Comparison of ENCODE assay signal across 9 mouse cellular contexts in genomic region chr6:128308311-128308710, GRCm38 (mm10). TPM values are rescaled to one million over a fixed set of nuclear protein-coding genes. Genes with fewer than 3 reads are reported as not detected.
DNase-seq lines count a peak whose midpoint lies in the region; ATAC-seq and TF ChIP-seq lines count a peak whose summit lies in the region.
"Had no signal": no experiment of that assay in that cellular context is flagged by ENCODE, and none has a peak within 500 bp of the region (broad histone marks: within the 10 kb centered on the region; RNA-seq: fewer than 3 reads in every experiment).

No protein-coding gene starts in this region.

- peak; percentile 95 for ATAC-seq in megakaryocyte progenitor cell, adult 5-6 weeks (replicated peaks; ENCODE audit: poor library complexity)

- H3K27ac ChIP-seq in layer of hippocampus, adult 2 months: no peak overlapping the region
- H3K27ac ChIP-seq: neural tube, embryonic 12.5 days had no signal

- no peak overlapping the region for H3K4me3 ChIP-seq in layer of hippocampus, adult 2 months
- H3K4me3 ChIP-seq: neural tube, embryonic 12.5 days had no signal

- intact Hi-C loops in heart, postnatal 10 days (cut with DNase I): loop anchor here (1.0 to 10.0 kb wide), 2 partner anchors 74 to 344 kb away; no protein-coding TSS in a partner anchor

- peak; percentile 89 for TF ChIP-seq CTCF in layer of hippocampus, adult 2 months (conservative IDR thresholded peaks at IDR 0.05)

- peak in 1 of 2 experiments; percentile 25 for DNase-seq in layer of hippocampus, adult 2 months (ENCODE audit: low spot score in 2 of 2)
- DNase-seq in layer of hippocampus, adult 9-11 months: no peak
- peak; percentile 70 for DNase-seq in WW6 (ENCODE audit: low read depth, low spot score)
- peak; percentile 76 for DNase-seq in embryo, embryonic 11 days
- DNase-seq in heart, postnatal 10 days: peak; percentile 60 to 76
- DNase-seq in kidney, postnatal 36 days: peak; percentile 64 to 84
- DNase-seq in thymus, postnatal 0 days (ENCODE audit: low spot score): peak; percentile 69

RNA-seq across cellular contexts. Expression of gene Tead4, which starts 7.7 kb away (rescaled TPM):
- total RNA-seq in layer of hippocampus, adult 2 months (2021): under 1 TPM; 0.86 to 0.87 TPM
- total RNA-seq in heart, postnatal 10 days (2021): 1 to 10 TPM; 5.7 to 6.1 TPM
- total RNA-seq in megakaryocyte progenitor cell, adult 5-6 weeks (2015): not detected in 2 replicates
- total RNA-seq in megakaryocyte progenitor cell, adult 5-6 weeks (2017): not detected in 2 replicates
- 0.19 and 0.36 TPM in 2 replicates for polyA plus RNA-seq in thymus, postnatal 0 days (2015; fragmentation: Nextera tagmentation; extraction: Ambion mirVana)

RNA-seq across cellular contexts. Expression of gene Tulp3, which starts 47.3 kb away (rescaled TPM):
- total RNA-seq in layer of hippocampus, adult 2 months (2021): 10 to 100 TPM; 23.1 to 24.8 TPM
- 1 to 10 TPM; 8.7 to 8.9 TPM for total RNA-seq in heart, postnatal 10 days (2021)
- 0.12 and 1.3 TPM in 2 replicates for total RNA-seq in megakaryocyte progenitor cell, adult 5-6 weeks (2015)
- total RNA-seq in megakaryocyte progenitor cell, adult 5-6 weeks (2017): 0.20 and 0.29 TPM in 2 replicates
- polyA plus RNA-seq in thymus, postnatal 0 days (2015; fragmentation: Nextera tagmentation; extraction: Ambion mirVana): 12.2 and 13.4 TPM in 2 replicates

RNA-seq across cellular contexts. Expression of gene Rhno1, which starts 54.4 kb away (rescaled TPM):
- total RNA-seq in layer of hippocampus, adult 2 months (2021): 10 to 100 TPM; 18.2 to 18.3 TPM
- total RNA-seq in heart, postnatal 10 days (2021): 10 to 100 TPM; 14.7 to 15.3 TPM
- 53.5 and 71.5 TPM in 2 replicates for total RNA-seq in megakaryocyte progenitor cell, adult 5-6 weeks (2015)
- total RNA-seq in megakaryocyte progenitor cell, adult 5-6 weeks (2017): 47.8 and 54.8 TPM in 2 replicates
- polyA plus RNA-seq in thymus, postnatal 0 days (2015; fragmentation: Nextera tagmentation; extraction: Ambion mirVana): 133 and 144 TPM in 2 replicates

RNA-seq across cellular contexts. Expression of gene Foxm1, which starts 54.5 kb away (rescaled TPM):
- 1 to 10 TPM; 1.8 to 3.5 TPM for total RNA-seq in layer of hippocampus, adult 2 months (2021)
- total RNA-seq in heart, postnatal 10 days (2021): 10 to 100 TPM; 10.4 to 14.1 TPM
- total RNA-seq in megakaryocyte progenitor cell, adult 5-6 weeks (2015): 40.3 and 41.8 TPM in 2 replicates
- total RNA-seq in megakaryocyte progenitor cell, adult 5-6 weeks (2017): 12.3 and 15.5 TPM in 2 replicates
- 22.0 and 23.9 TPM in 2 replicates for polyA plus RNA-seq in thymus, postnatal 0 days (2015; fragmentation: Nextera tagmentation; extraction: Ambion mirVana)

Comparison
In these comparisons a context has a peak if more than half of its experiments do, and no peak if none do; other contexts are left out.
1. RNA of gene Tulp3, which starts 47.3 kb away (total RNA-seq): 23.1 to 24.8 TPM in layer of hippocampus, adult 2 months and 8.7 to 8.9 TPM in heart, postnatal 10 days; 0.12 to 1.3 TPM in megakaryocyte progenitor cell, adult 5-6 weeks; every median in the first group is over 4 times any median in the second.